Mouse (Mus musculus): ENCODE measurements around the gene Galr2. TPM values are rescaled to one million over a fixed set of nuclear protein-coding genes. Genes with fewer than 3 reads are reported as not detected.
A peak's percentile ranks its signal among the peaks of the same experiment; 100 is the strongest.

Galr2 gene
- total RNA-seq, 1 experiment from 2014 or later: not detected

- no peak for ATAC-seq (replicated peaks in 1 of 2; ENCODE audit: insufficient read depth in 1 of 2, low FRiP score in 2 of 2, low TSS enrichment in 1 of 2, low read depth in 1 of 2, poor library complexity in 2 of 2, severe bottlenecking in 2 of 2)
Measured at GRCm38 (mm10) chr11:116293538-116294137, 12.9 kb downstream of the Galr2 start.

- peak; percentile 27 to 46; a peak in 1 of 4 replicates for ATAC-seq (replicated peaks in 1 of 2; ENCODE audit: insufficient read depth in 1 of 2, low FRiP score in 2 of 2, low TSS enrichment in 1 of 2, low read depth in 1 of 2, poor library complexity in 2 of 2, severe bottlenecking in 2 of 2)
Measured at GRCm38 (mm10) chr11:116294319-116294718, 13.6 kb downstream of the Galr2 start.

- ATAC-seq (replicated peaks in 1 of 2; ENCODE audit: insufficient read depth in 1 of 2, low FRiP score in 2 of 2, low TSS enrichment in 1 of 2, low read depth in 1 of 2, poor library complexity in 2 of 2, severe bottlenecking in 2 of 2): no peak
Measured at GRCm38 (mm10) chr11:116296191-116296734, 15.5 kb downstream of the Galr2 start.

GRCm38 (mm10) chr11:116297017-116297416 is 16.3 kb downstream of the Galr2 start:
- ATAC-seq (replicated peaks in 1 of 2; ENCODE audit: insufficient read depth in 1 of 2, low FRiP score in 2 of 2, low TSS enrichment in 1 of 2, low read depth in 1 of 2, poor library complexity in 2 of 2, severe bottlenecking in 2 of 2): no peak

- ATAC-seq (replicated peaks in 1 of 2; ENCODE audit: insufficient read depth in 1 of 2, low FRiP score in 2 of 2, low TSS enrichment in 1 of 2, low read depth in 1 of 2, poor library complexity in 2 of 2, severe bottlenecking in 2 of 2): no peak
Measured at GRCm38 (mm10) chr11:116298221-116298620, 17.5 kb downstream of the Galr2 start.

- ATAC-seq (replicated peaks in 1 of 2; ENCODE audit: insufficient read depth in 1 of 2, low FRiP score in 2 of 2, low TSS enrichment in 1 of 2, low read depth in 1 of 2, poor library complexity in 2 of 2, severe bottlenecking in 2 of 2): no peak
Measured at GRCm38 (mm10) chr11:116298621-116299020, 17.9 kb downstream of the Galr2 start.

GRCm38 (mm10) chr11:116305423-116305822 is 24.7 kb downstream of the Galr2 start:
- ATAC-seq (replicated peaks in 1 of 2; ENCODE audit: insufficient read depth in 1 of 2, low FRiP score in 2 of 2, low TSS enrichment in 1 of 2, low read depth in 1 of 2, poor library complexity in 2 of 2, severe bottlenecking in 2 of 2): no peak

- ATAC-seq (replicated peaks in 1 of 2; ENCODE audit: insufficient read depth in 1 of 2, low FRiP score in 2 of 2, low TSS enrichment in 1 of 2, low read depth in 1 of 2, poor library complexity in 2 of 2, severe bottlenecking in 2 of 2): peak; percentile 96 to 98
Measured at GRCm38 (mm10) chr11:116306126-116306982, 25.6 kb downstream of the Galr2 start.

- no peak for ATAC-seq (replicated peaks in 1 of 2; ENCODE audit: insufficient read depth in 1 of 2, low FRiP score in 2 of 2, low TSS enrichment in 1 of 2, low read depth in 1 of 2, poor library complexity in 2 of 2, severe bottlenecking in 2 of 2)
Measured at GRCm38 (mm10) chr11:116307019-116307725, 26.4 kb downstream of the Galr2 start, which contains the start of gene Exoc7. Gene Exoc7 (minus strand): TSS chr11:116307233.

GRCm38 (mm10) chr11:116307762-116308531 is 27.2 kb downstream of the Galr2 start:
- no peak for ATAC-seq (replicated peaks in 1 of 2; ENCODE audit: insufficient read depth in 1 of 2, low FRiP score in 2 of 2, low TSS enrichment in 1 of 2, low read depth in 1 of 2, poor library complexity in 2 of 2, severe bottlenecking in 2 of 2)

GRCm38 (mm10) chr11:116309601-116310000 is 28.9 kb downstream of the Galr2 start:
- ATAC-seq (replicated peaks in 1 of 2; ENCODE audit: insufficient read depth in 1 of 2, low FRiP score in 2 of 2, low TSS enrichment in 1 of 2, low read depth in 1 of 2, poor library complexity in 2 of 2, severe bottlenecking in 2 of 2): no peak

- no peak for ATAC-seq (replicated peaks in 1 of 2; ENCODE audit: insufficient read depth in 1 of 2, low FRiP score in 2 of 2, low TSS enrichment in 1 of 2, low read depth in 1 of 2, poor library complexity in 2 of 2, severe bottlenecking in 2 of 2)
Measured at GRCm38 (mm10) chr11:116311169-116311568, 30.4 kb downstream of the Galr2 start.

GRCm38 (mm10) chr11:116312359-116312758 is 31.6 kb downstream of the Galr2 start:
- ATAC-seq (replicated peaks in 1 of 2; ENCODE audit: insufficient read depth in 1 of 2, low FRiP score in 2 of 2, low TSS enrichment in 1 of 2, low read depth in 1 of 2, poor library complexity in 2 of 2, severe bottlenecking in 2 of 2): no peak

GRCm38 (mm10) chr11:116318719-116319659 is 38.2 kb downstream of the Galr2 start:
- peak; percentile 79 to 88 for ATAC-seq (replicated peaks in 1 of 2; ENCODE audit: insufficient read depth in 1 of 2, low FRiP score in 2 of 2, low TSS enrichment in 1 of 2, low read depth in 1 of 2, poor library complexity in 2 of 2, severe bottlenecking in 2 of 2)

- no peak for ATAC-seq (replicated peaks in 1 of 2; ENCODE audit: insufficient read depth in 1 of 2, low FRiP score in 2 of 2, low TSS enrichment in 1 of 2, low read depth in 1 of 2, poor library complexity in 2 of 2, severe bottlenecking in 2 of 2)
Measured at GRCm38 (mm10) chr11:116326963-116327603, 46.3 kb downstream of the Galr2 start.
